13 mouse cellular contexts compared by ENCODE assay signal in genomic region chr2:169503598-169503958, GRCm38 (mm10).
"Had no signal": no experiment of that assay in that cellular context is flagged by ENCODE, and none has a peak within 500 bp of the region (broad histone marks: within the 10 kb centered on the region; RNA-seq: fewer than 3 reads in every experiment).

No protein-coding gene starts in this region.

- H3K27me3 ChIP-seq: intestine, embryonic 15.5 days; liver, embryonic 15.5 days; lung, embryonic 15.5 days; midbrain, embryonic 13.5 days; stomach, embryonic 15.5 days had no signal

- H3K4me1 ChIP-seq: intestine, embryonic 15.5 days; liver, embryonic 15.5 days; lung, embryonic 15.5 days; stomach, embryonic 15.5 days had no signal

- DNase-seq: right cerebral cortex, postnatal 14 days; thymus, adult 2 months; thymus, postnatal 25 days had no signal

- H3K36me3 ChIP-seq: intestine, embryonic 15.5 days; limb, embryonic 10.5 days; liver, embryonic 15.5 days; lung, embryonic 15.5 days; midbrain, embryonic 13.5 days; stomach, embryonic 15.5 days had no signal

- H3K4me3 ChIP-seq: intestine, embryonic 15.5 days; left cerebral cortex, adult 2 months; limb, embryonic 10.5 days; liver, embryonic 15.5 days; lung, embryonic 15.5 days; midbrain, embryonic 13.5 days; stomach, embryonic 15.5 days had no signal

- H3K4me2 ChIP-seq: hindbrain, embryonic 14.5 days; intestine, embryonic 15.5 days; liver, embryonic 11.5 days; liver, embryonic 15.5 days; lung, embryonic 15.5 days; midbrain, embryonic 13.5 days; stomach, embryonic 15.5 days had no signal

- ATAC-seq: intestine, embryonic 15.5 days; midbrain, embryonic 13.5 days had no signal

- H3K27ac ChIP-seq: hindbrain, embryonic 14.5 days; intestine, embryonic 15.5 days; left cerebral cortex, adult 2 months; liver, embryonic 15.5 days; lung, embryonic 15.5 days; macrophage; midbrain, embryonic 13.5 days; stomach, embryonic 15.5 days had no signal

- H3K9ac ChIP-seq: hindbrain, embryonic 14.5 days; intestine, embryonic 15.5 days; liver, embryonic 15.5 days; lung, embryonic 15.5 days; midbrain, embryonic 13.5 days; stomach, embryonic 15.5 days had no signal

- H3K9me3 ChIP-seq: intestine, embryonic 15.5 days; limb, embryonic 10.5 days; liver, embryonic 15.5 days; lung, embryonic 15.5 days; midbrain, embryonic 13.5 days; stomach, embryonic 15.5 days had no signal
